Mouse (Mus musculus): ENCODE data around the gene Cpne8. TPM values are rescaled to one million over a fixed set of nuclear protein-coding genes. Genes with fewer than 3 reads are reported as not detected.

Gene Cpne8
- 41.3 and 43.1 TPM in 2 replicates for polyA plus RNA-seq (2015; fragmentation: Nextera tagmentation; extraction: Ambion mirVana)

GRCm38 (mm10) chr15:90678985-90679759, at the start of gene Cpne8:
Cpne8 (minus strand) TSS chr15:90679432.

Measured in neural tube, postnatal 0 days (tissue).